Mouse (Mus musculus) c-Kit-positive CD71-positive TER-119-negative erythroid progenitor cells, embryonic 14.5 days (primary cell): Measurements from ENCODE around the gene Myo16.

Experiments
- DNase-seq: peaks from one replicate; pipeline ENCODE4 v3.0.0-alpha.2; 2013; ENCODE audit warnings: low read depth

The Myo16 gene

GRCm38 (mm10) chr8:10175976-10176375, 22.3 kb downstream of the Myo16 start:
- no peak for DNase-seq

- DNase-seq, result no peak
Measured at GRCm38 (mm10) chr8:10177131-10177530, 23.4 kb downstream of the Myo16 start.

GRCm38 (mm10) chr8:10178986-10179385, 25.3 kb downstream of the Myo16 start:
- DNase-seq, result no peak

GRCm38 (mm10) chr8:10190607-10191006, 36.9 kb downstream of the Myo16 start:
- DNase-seq, result no peak

- DNase-seq, result no peak
Measured at GRCm38 (mm10) chr8:10198164-10198563, 44.5 kb downstream of the Myo16 start.

GRCm38 (mm10) chr8:10199301-10199700, 45.6 kb downstream of the Myo16 start:
- DNase-seq, result no peak

- no peak for DNase-seq
Measured at GRCm38 (mm10) chr8:10200042-10200441, 46.3 kb downstream of the Myo16 start.

- no peak for DNase-seq
Measured at GRCm38 (mm10) chr8:10215023-10215422, 61.3 kb downstream of the Myo16 start.

GRCm38 (mm10) chr8:10219761-10220276, 66.1 kb downstream of the Myo16 start:
- no peak for DNase-seq

GRCm38 (mm10) chr8:10222770-10223169, 69.1 kb downstream of the Myo16 start:
- no peak for DNase-seq

- DNase-seq, result no peak
Measured at GRCm38 (mm10) chr8:10223528-10224194, 70.0 kb downstream of the Myo16 start.

- DNase-seq, result no peak
Measured at GRCm38 (mm10) chr8:10224305-10224971, 70.7 kb downstream of the Myo16 start.

- DNase-seq, result no peak
Measured at GRCm38 (mm10) chr8:10225018-10225417, 71.3 kb downstream of the Myo16 start.

GRCm38 (mm10) chr8:10230746-10231369, 77.1 kb downstream of the Myo16 start:
- DNase-seq, result peak; percentile 15

GRCm38 (mm10) chr8:10234516-10234915, 80.8 kb downstream of the Myo16 start:
- no peak for DNase-seq

- no peak for DNase-seq
Measured at GRCm38 (mm10) chr8:10243344-10243743, 89.6 kb downstream of the Myo16 start.

- DNase-seq, result no peak
Measured at GRCm38 (mm10) chr8:10249156-10249555, 95.4 kb downstream of the Myo16 start.

- no peak for DNase-seq
Measured at GRCm38 (mm10) chr8:10255741-10256140, 102.0 kb downstream of the Myo16 start.

GRCm38 (mm10) chr8:10256563-10256962, 102.9 kb downstream of the Myo16 start:
- DNase-seq, result no peak

- DNase-seq, result no peak
Measured at GRCm38 (mm10) chr8:10270094-10270493, 116.4 kb downstream of the Myo16 start.

GRCm38 (mm10) chr8:10292600-10292999, 138.9 kb downstream of the Myo16 start:
- no peak for DNase-seq

- no peak for DNase-seq
Measured at GRCm38 (mm10) chr8:10300797-10301196, 147.1 kb downstream of the Myo16 start.

GRCm38 (mm10) chr8:10303061-10303460, 149.3 kb downstream of the Myo16 start:
- DNase-seq, result no peak
